Mouse (Mus musculus): ENCODE measurements at regions not wholly inside any gene's neighbourhood (a gene's known extent, or its start where the extent isn't known, plus 50 kb on each side); places are given as distances from the start of the nearest gene placed in this dataset.

DNA sequence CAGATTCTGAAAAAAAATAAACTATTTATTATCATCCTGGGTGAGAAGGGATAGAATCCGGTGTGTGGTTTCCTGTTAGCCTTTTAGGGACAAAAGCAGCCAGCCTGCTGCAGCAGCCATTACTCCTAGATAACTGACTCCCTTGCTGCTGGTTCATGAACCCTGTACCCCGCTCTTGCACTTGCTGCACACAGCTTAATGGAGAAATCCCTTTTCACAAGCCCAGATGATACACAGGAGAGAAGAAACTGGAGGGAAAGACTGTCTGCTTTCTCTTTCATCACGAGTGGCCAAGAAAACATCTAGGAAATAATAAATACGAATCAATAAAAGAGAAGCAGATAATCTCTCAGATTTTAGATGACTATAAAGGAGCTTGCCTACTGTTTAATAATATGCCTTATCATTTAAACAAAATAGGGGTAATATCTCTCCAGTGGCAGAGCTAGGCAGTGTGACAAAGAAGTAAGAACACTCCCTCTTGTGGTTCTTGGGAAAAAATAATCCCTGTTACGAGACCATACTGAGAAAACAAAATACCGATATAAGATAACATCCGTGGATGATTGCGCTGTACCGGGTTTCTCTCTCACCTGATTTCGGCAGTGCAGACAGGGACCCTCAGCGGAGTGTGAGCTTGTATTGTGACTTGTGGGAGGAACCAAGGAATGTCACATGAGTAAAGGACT is 98.0 kb upstream of the Ccdc54 start:
- no peak for TF ChIP-seq POLR2A (IDR thresholded peaks at IDR 0.05; ENCODE audit: insufficient read depth, low read depth, low read length)
- TF ChIP-seq CTCF (IDR thresholded peaks at IDR 0.05): peak; percentile 59
